Mouse (Mus musculus) heart, embryonic 14.5 days (tissue): ENCODE measurements around the gene Prdm8. TPM values are rescaled to one million over a fixed set of nuclear protein-coding genes. Genes with fewer than 3 reads are reported as not detected.

Experiments
- ATAC-seq: fragments of 200-750 bp; cut with Nextera tagmentation; 2 replicates; pipeline ENCODE4 v1.8.0; 2017; ENCODE audit warnings: low read depth, moderate TSS enrichment; ENCODE audit not compliant: insufficient number of reproducible peaks, insufficient read depth, low FRiP score
- H3K27ac ChIP-seq, 2 experiments: fragments of 200-500 bp in 1 of 2; fragments of 300-500 bp in 1 of 2; sonication (generic) in 1 of 2; replicated peaks in 1 of 2; 2 replicates each; pipeline ENCODE4 v1.5.1; 2012 to 2014; ENCODE audit warnings: low read depth in 2 of 2, low read length in 2 of 2, control low read depth in 1 of 2, mild to moderate bottlenecking in 1 of 2, mixed read lengths in 1 of 2; ENCODE audit not compliant: control insufficient read depth in 1 of 2, insufficient read depth in 1 of 2
- H3K27me3 ChIP-seq: fragments of 300-500 bp; sonication (generic); 2 replicates; pipeline ENCODE4 v1.6.1; 2014; ENCODE audit warnings: mild to moderate bottlenecking, low read length, control low read depth; ENCODE audit not compliant: control insufficient read depth, insufficient read depth
- H3K36me3 ChIP-seq: fragments of 300-500 bp; sonication (generic); 2 replicates; pipeline ENCODE4 v1.6.1; 2014; ENCODE audit warnings: mild to moderate bottlenecking, control low read depth, low read length, mixed read lengths; ENCODE audit not compliant: control insufficient read depth, insufficient read depth
- H3K4me1 ChIP-seq, 2 experiments: fragments of 200-500 bp in 1 of 2; fragments of 300-500 bp in 1 of 2; sonication (generic) in 1 of 2; 2 replicates each; pipeline ENCODE4 v1.6.1; 2012 to 2014; ENCODE audit warnings: low read length in 2 of 2, control low read depth in 1 of 2, mixed read lengths in 1 of 2; ENCODE audit not compliant: control insufficient read depth in 2 of 2, insufficient read depth in 2 of 2
- H3K4me2 ChIP-seq: fragments of 300-500 bp; sonication (generic); 2 replicates; pipeline ENCODE4 v1.6.1; 2014; ENCODE audit warnings: mild to moderate bottlenecking, low read length
- H3K4me3 ChIP-seq, 2 experiments: fragments of 200-500 bp in 1 of 2; fragments of 300-500 bp in 1 of 2; sonication (generic) in 1 of 2; 2 replicates each; pipeline ENCODE4 v1.5.1; 2012 to 2014; ENCODE audit warnings: low read length in 2 of 2, mild to moderate bottlenecking in 2 of 2, control low read depth in 1 of 2, low read depth in 1 of 2, moderate library complexity in 1 of 2; ENCODE audit not compliant: control insufficient read depth in 1 of 2, insufficient read depth in 1 of 2
- H3K9ac ChIP-seq: fragments of 300-500 bp; sonication (generic); 2 replicates; pipeline ENCODE4 v1.6.1; 2014; ENCODE audit warnings: mild to moderate bottlenecking, low read length
- H3K9me3 ChIP-seq: fragments of 300-500 bp; sonication (generic); 2 replicates; pipeline ENCODE4 v1.6.1; 2016; ENCODE audit warnings: low read length, control low read depth; ENCODE audit not compliant: control insufficient read depth
- WGBS: fragments of 180-500 bp; shearing (Covaris S2); extraction: QIAGEN DNeasy Blood & Tissue Kit; methylation state at CpG from one replicate; pipeline ENCODE4 v1.1.7; 2014; 5-methylcytosine and 5-hydroxymethylcytosine counted together
- polyA plus RNA-seq: library from polyadenylated mRNA; unstranded; fragments of >200 nt; fragmentation: Nextera tagmentation; extraction: Ambion mirVana; gene quantifications from 2 replicates; pipeline ENCODE4 v1.2.1, GENCODE M21; 2014

Prdm8 gene
- polyA plus RNA-seq, 1 experiment from 2014 or later, result 0.09 TPM

- H3K27me3 ChIP-seq, result peaks cover 93% of the 10 kb centered on the region
- ATAC-seq, result no peak
- H3K4me1 ChIP-seq, result peaks cover 5 to 17% of the 10 kb centered on the region in 2 experiments; a peak in 3 of 4 replicates
- H3K4me2 ChIP-seq, result no peak overlapping the region
- 3% methylated on average over 16 of the region's 16 CpGs for WGBS
- H3K9me3 ChIP-seq, result no peaks in the 10 kb centered on the region
- no peaks in the 10 kb centered on the region for H3K36me3 ChIP-seq
- H3K4me3 ChIP-seq, result peak overlapping the region in 1 of 2 experiments; percentile 5; a peak in 1 of 4 replicates
- H3K27ac ChIP-seq, result no peak overlapping the region
- no peak overlapping the region for H3K9ac ChIP-seq
These were observed 14.9 kb downstream of the Prdm8 start for GRCm38 (mm10) chr5:98181686-98182602.

- H3K4me1 ChIP-seq, result peaks cover 5 to 17% of the 10 kb centered on the region in 2 experiments; a peak in 3 of 4 replicates
- 2% methylated on average over 5 of the region's 5 CpGs for WGBS
- H3K4me3 ChIP-seq, result no peak overlapping the region
- no peak overlapping the region for H3K4me2 ChIP-seq
- no peak for ATAC-seq
- no peaks in the 10 kb centered on the region for H3K36me3 ChIP-seq
- no peak overlapping the region for H3K9ac ChIP-seq
- H3K27me3 ChIP-seq, result peaks cover 93% of the 10 kb centered on the region
- no peaks in the 10 kb centered on the region for H3K9me3 ChIP-seq
- no peak overlapping the region for H3K27ac ChIP-seq
These were observed 15.6 kb downstream of the Prdm8 start for GRCm38 (mm10) chr5:98182603-98182920.

- WGBS, result 4% methylated on average over 14 of the region's 14 CpGs
- Histone ChIP-seq H3K4me3 (no peak overlapping the region), H3K9me3 (no peaks in the 10 kb centered on the region)
These were observed 16.1 kb downstream of the Prdm8 start for GRCm38 (mm10) chr5:98183031-98183595.

DNA sequence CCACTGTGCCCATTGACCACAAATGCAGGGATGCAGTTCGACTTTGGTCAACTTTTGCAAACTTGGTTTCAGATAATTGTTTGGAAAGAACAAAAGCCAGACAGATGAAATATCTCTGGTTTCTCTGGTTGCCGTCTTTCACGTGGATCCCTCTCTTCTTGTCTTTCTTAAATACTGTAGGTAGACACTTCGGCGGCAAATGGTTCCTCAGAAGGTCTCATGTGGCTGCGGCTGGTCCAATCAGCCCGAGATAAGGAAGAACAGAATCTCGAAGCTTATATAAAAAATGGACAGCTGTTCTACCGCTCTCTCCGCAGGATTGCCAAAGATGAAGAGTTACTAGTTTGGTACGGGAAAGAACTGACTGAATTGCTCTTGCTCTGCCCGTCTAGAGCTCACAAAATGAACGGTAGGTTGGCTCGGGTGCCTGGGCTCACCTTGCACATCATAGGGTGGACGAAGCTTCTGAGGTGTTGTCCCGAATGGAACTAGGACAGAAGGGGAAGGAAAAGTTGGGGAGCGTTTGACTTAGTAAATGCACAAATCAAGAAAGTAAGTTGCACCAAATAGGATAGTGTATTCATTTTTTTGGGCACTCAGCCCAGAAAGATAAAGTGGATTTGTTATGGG is 17.4 kb downstream of the Prdm8 start:
- no peak for ATAC-seq
- 4% methylated on average over 17 of the region's 17 CpGs for WGBS
- H3K4me3 ChIP-seq, result 0 out of 4 replicates have a peak overlapping the region, but pooled peaks of 1 of the 2 experiments have one; percentile 57
- no peak overlapping the region for H3K27ac ChIP-seq
- H3K4me2 ChIP-seq, result no peak overlapping the region
- H3K27me3 ChIP-seq, result peaks cover 93% of the 10 kb centered on the region
- H3K9me3 ChIP-seq, result no peaks in the 10 kb centered on the region
- peaks cover 6 to 21% of the 10 kb centered on the region in 2 experiments; a peak in 3 of 4 replicates for H3K4me1 ChIP-seq
- no peak overlapping the region for H3K9ac ChIP-seq
- no peaks in the 10 kb centered on the region for H3K36me3 ChIP-seq

More at GRCm38 (mm10) chr5:98183031-98183595, 16.1 kb downstream of the Prdm8 start:
- Histone ChIP-seq H3K27ac (no peak overlapping the region), H3K4me1 (peaks cover 5 to 17% of the 10 kb centered on the region in 2 experiments; a peak in 3 of 4 replicates), H3K36me3 (no peaks in the 10 kb centered on the region), H3K27me3 (peaks cover 93% of the 10 kb centered on the region), H3K4me2 (no peak overlapping the region), H3K9ac (no peak overlapping the region)
- no peak for ATAC-seq

DNA sequence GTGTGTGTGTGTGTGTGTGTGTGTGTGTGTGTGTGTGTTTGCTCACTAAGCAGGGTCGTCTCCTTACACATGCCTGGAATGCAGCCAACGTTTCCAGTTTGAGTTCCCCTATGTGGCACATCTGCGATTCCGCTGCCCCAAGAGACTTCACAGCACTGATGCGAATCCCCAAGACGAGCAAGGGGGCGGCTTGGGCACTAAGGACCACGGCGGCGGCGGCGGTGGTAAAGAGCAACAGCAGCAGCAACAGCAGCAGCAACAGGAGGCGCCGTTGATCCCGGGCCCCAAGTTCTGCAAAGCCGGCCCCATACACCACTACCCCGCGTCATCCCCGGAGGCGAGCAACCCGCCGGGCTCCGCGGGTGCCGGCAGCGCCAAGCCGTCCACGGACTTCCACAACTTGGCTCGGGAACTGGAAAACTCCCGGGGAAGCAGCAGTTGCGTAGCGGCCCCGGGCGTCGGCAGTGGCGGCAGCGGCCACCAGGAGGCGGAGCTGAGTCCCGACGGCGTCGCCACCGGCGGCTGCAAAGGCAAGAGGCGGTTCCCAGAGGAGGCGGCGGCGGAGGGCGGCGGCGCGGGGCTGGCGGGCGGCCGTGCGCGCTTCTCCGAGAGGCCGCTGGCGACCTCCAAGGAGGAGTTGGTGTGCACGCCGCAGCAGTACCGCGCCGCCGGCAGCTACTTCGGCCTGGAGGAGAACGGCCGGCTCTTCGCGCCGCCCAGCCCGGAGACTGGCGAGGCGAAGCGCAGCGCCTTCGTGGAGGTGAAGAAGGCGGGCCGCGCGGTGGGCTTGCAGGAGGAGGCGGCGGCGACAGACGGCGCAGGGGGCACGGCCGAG is 18.2 kb downstream of the Prdm8 start:
- Histone ChIP-seq H3K9me3 (no peaks in the 10 kb centered on the region), H3K4me2 (peak overlapping the region; percentile 97), H3K27ac (no peak overlapping the region), H3K9ac (peak overlapping the region; percentile 59), H3K4me1 (peaks cover 9 to 24% of the 10 kb centered on the region in 2 experiments; a peak in 3 of 4 replicates), H3K4me3 (peak overlapping the region; percentile 55 to 57), H3K27me3 (peaks cover 93% of the 10 kb centered on the region), H3K36me3 (no peaks in the 10 kb centered on the region)
- no peak; the same call in 1 of the 2 replicates for ATAC-seq
- under 1% methylated on average over 86 of the region's 89 CpGs for WGBS

DNA sequence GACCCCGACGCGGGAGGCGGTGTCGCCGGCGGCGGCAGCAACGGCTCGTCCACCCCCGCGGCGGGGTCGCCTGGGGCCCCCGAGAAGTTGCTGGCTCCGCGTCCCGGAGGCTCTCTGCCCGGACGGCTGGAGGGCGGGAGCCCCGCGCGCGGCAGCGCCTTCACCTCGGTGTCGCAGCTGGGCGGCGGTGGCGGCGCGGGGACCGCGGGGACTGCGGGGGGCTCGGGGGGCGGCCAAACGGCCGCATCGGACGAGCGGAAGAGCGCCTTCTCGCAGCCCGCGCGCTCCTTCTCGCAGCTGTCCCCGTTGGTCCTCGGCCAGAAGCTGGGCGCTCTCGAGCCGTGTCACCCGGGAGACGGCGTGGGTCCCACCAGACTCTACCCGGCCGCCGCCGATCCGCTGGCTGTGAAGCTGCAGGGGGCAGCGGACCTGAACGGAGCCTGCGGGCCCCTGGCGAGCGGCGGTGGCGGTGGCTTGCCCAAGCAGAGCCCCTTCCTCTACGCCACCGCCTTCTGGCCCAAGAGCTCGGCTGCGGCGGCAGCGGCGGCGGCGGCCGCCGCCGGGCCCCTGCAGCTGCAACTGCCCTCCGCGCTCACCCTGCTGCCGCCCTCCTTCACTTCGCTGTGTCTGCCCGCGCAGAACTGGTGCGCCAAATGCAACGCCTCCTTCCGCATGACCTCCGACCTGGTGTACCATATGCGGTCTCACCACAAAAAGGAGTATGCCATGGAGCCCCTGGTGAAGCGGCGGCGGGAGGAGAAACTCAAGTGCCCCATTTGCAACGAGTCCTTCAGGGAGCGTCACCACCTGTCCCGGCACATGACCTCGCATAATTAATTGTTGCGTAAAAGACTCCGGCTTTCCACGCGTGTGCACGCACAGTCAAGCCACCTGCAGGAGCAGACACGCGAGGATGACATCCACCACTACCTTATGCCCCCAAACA is 19.1 kb downstream of the Prdm8 start:
- H3K27ac ChIP-seq, result no peak overlapping the region
- no peaks in the 10 kb centered on the region for H3K9me3 ChIP-seq
- H3K27me3 ChIP-seq, result peaks cover 92% of the 10 kb centered on the region
- H3K36me3 ChIP-seq, result no peaks in the 10 kb centered on the region
- peak overlapping the region; percentile 59 for H3K9ac ChIP-seq
- no peak for ATAC-seq
- H3K4me1 ChIP-seq, result peaks cover 9 to 18% of the 10 kb centered on the region in 2 experiments; a peak in 3 of 4 replicates
- WGBS, result under 1% methylated on average over 87 of the region's 106 CpGs
- peak overlapping the region; percentile 97 for H3K4me2 ChIP-seq
- peak overlapping the region; percentile 55 to 57 for H3K4me3 ChIP-seq
